Mouse (Mus musculus) stomach, embryonic 14.5 days (tissue): Measurements from ENCODE around the gene Rcsd1. TPM values are rescaled to one million over a fixed set of nuclear protein-coding genes. Genes with fewer than 3 reads are reported as not detected.

ENCODE experiments used
- ATAC-seq: fragments of 200-750 bp; cut with Nextera tagmentation; 2 replicates; pipeline ENCODE4 v1.8.0; 2017; ENCODE audit warnings: low read depth, moderate TSS enrichment; ENCODE audit not compliant: insufficient number of reproducible peaks, insufficient read depth, low FRiP score
- H3K27ac ChIP-seq: fragments of 300-500 bp; sonication (generic); 2 replicates; pipeline ENCODE4 v1.5.1; 2014; ENCODE audit warnings: mild to moderate bottlenecking, low read length, moderate library complexity, mixed read lengths
- H3K27me3 ChIP-seq: fragments of 300-500 bp; sonication (generic); 2 replicates; pipeline ENCODE4 v1.6.1; 2014; ENCODE audit warnings: low read length, control low read depth, mixed read lengths; ENCODE audit not compliant: control insufficient read depth, insufficient read depth
- H3K36me3 ChIP-seq: fragments of 300-500 bp; sonication (generic); 2 replicates; pipeline ENCODE4 v1.6.1; 2014; ENCODE audit warnings: mild to moderate bottlenecking, control low read depth, low read length, moderate library complexity, mixed read lengths; ENCODE audit not compliant: control insufficient read depth, insufficient read depth
- H3K4me1 ChIP-seq: fragments of 300-500 bp; sonication (generic); 2 replicates; pipeline ENCODE4 v1.6.1; 2014; ENCODE audit warnings: low read length, control low read depth, mixed read lengths; ENCODE audit not compliant: control insufficient read depth, insufficient read depth
- H3K4me2 ChIP-seq: fragments of 300-500 bp; sonication (generic); replicated peaks from 2 replicates; pipeline ENCODE4 v1.6.1; 2014; ENCODE audit warnings: low read depth, low read length, control low read depth
- H3K4me3 ChIP-seq: fragments of 300-500 bp; sonication (generic); 2 replicates; pipeline ENCODE4 v1.5.1; 2014; ENCODE audit warnings: low read depth, low read length, control low read depth
- H3K9ac ChIP-seq: fragments of 300-500 bp; sonication (generic); replicated peaks from 2 replicates; pipeline ENCODE4 v1.6.1; 2014; ENCODE audit warnings: low read depth, mild to moderate bottlenecking, control low read depth, low read length, moderate library complexity, mixed read lengths
- H3K9me3 ChIP-seq: fragments of 300-500 bp; sonication (generic); 2 replicates; pipeline ENCODE4 v1.6.1; 2016; ENCODE audit warnings: low read depth, low read length, control low read depth; ENCODE audit not compliant: control insufficient read depth
- WGBS: fragments of 180-500 bp; shearing (Covaris S2); extraction: QIAGEN DNeasy Blood & Tissue Kit; methylation state at CpG from one replicate; pipeline ENCODE4 v1.1.7; 2014; 5-methylcytosine and 5-hydroxymethylcytosine counted together
- polyA plus RNA-seq: library from polyadenylated mRNA; unstranded; fragments of >200 nt; fragmentation: Nextera tagmentation; extraction: Ambion mirVana; gene quantifications from 2 replicates; pipeline ENCODE4 v1.2.1, GENCODE M21; 2014

Rcsd1 gene
- polyA plus RNA-seq, 1 experiment from 2014 or later: 44.0 TPM

- Histone ChIP-seq H3K9me3 (no peaks in the 10 kb centered on the region), H3K4me1 (peaks cover 11% of the 10 kb centered on the region; the same call in 1 of the 2 replicates)
- under 1% methylated on average over 16 of the region's 16 CpGs for WGBS
These were observed 66.7 kb downstream of the Rcsd1 start for GRCm38 (mm10) chr1:165642780-165643311.

GRCm38 (mm10) chr1:165641786-165642771 lies 67.5 kb downstream of the Rcsd1 start:
- H3K4me3 ChIP-seq: peak overlapping the region; percentile 52
- peak overlapping the region; percentile 81 for H3K9ac ChIP-seq
- peaks cover 11% of the 10 kb centered on the region; the same call in 1 of the 2 replicates for H3K4me1 ChIP-seq
- WGBS: under 1% methylated on average over 75 of the region's 75 CpGs
- peak overlapping the region; percentile 92 for H3K27ac ChIP-seq
- H3K27me3 ChIP-seq: no peaks in the 10 kb centered on the region
- H3K4me2 ChIP-seq: peak overlapping the region; percentile 62
- ATAC-seq: peak; percentile 80
- no peaks in the 10 kb centered on the region for H3K9me3 ChIP-seq
- H3K36me3 ChIP-seq: no peaks in the 10 kb centered on the region

More at GRCm38 (mm10) chr1:165642780-165643311, 66.7 kb downstream of the Rcsd1 start:
- peak overlapping the region; percentile 92 for H3K27ac ChIP-seq
- H3K9ac ChIP-seq: peak overlapping the region; percentile 81
- ATAC-seq: peak; percentile 70
- H3K4me3 ChIP-seq: peak overlapping the region; percentile 52
- no peaks in the 10 kb centered on the region for H3K27me3 ChIP-seq
- H3K4me2 ChIP-seq: peak overlapping the region; percentile 62
- no peaks in the 10 kb centered on the region for H3K36me3 ChIP-seq

DNA sequence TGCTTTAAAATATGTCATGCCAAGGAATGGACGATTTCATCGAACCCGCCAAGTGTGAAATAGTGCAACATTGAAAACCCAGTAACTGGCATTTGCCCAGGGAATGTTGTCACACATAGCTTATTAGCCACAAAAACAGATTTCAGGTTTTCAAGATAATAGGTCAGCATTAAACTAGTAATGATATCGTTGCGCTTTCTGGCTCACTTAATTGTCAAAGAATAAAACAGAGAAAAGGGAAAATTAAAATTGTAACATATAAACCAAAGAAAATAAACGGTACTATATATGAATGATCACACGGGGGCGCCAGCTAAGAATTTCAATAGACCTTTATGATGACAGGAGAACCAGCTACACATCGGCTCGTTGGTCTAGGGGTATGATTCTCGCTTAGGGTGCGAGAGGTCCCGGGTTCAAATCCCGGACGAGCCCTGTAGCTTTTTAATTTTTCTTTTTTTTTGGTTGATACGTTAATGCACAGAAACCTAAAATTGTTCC lies 68.2 kb downstream of the Rcsd1 start:
- Histone ChIP-seq H3K4me2 (peak overlapping the region; percentile 31), H3K36me3 (no peaks in the 10 kb centered on the region), H3K27ac (no peak overlapping the region; the same call in 1 of the 2 replicates), H3K27me3 (no peaks in the 10 kb centered on the region), H3K4me1 (peaks cover 11% of the 10 kb centered on the region; the same call in 1 of the 2 replicates), H3K9me3 (no peaks in the 10 kb centered on the region), H3K9ac (peak overlapping the region; percentile 57), H3K4me3 (peak overlapping the region; percentile 52)
- 7% methylated on average over 16 of the region's 16 CpGs for WGBS
- ATAC-seq: peak; percentile 50; the same call in 1 of the 2 replicates

DNA sequence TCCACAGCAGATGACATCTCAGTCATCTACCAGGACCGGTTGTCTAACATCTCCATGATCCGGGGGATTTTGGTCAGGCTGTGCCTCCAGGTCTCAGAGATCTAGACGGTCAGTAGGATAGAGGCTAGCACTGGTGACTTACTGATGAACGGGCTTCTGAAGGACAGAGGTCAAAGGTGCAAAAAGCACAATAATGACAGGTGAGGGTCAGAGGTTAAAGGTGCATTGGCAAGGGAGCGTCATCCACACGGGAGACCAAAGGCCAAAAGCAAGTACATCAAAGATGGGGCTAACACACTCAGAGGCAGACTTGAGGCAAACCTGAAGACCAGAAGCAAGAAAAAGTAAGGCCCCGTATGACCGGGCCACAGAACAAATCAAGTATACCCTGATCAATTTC lies 73.3 kb downstream of the Rcsd1 start:
- WGBS: 71% methylated on average over 8 of the region's 8 CpGs
- Histone ChIP-seq H3K27me3 (no peaks in the 10 kb centered on the region), H3K36me3 (no peaks in the 10 kb centered on the region), H3K9ac (no peak overlapping the region), H3K4me1 (peaks cover 25% of the 10 kb centered on the region), H3K9me3 (no peaks in the 10 kb centered on the region), H3K27ac (no peak overlapping the region), H3K4me2 (no peak overlapping the region), H3K4me3 (no peak overlapping the region)
- ATAC-seq: no peak

DNA sequence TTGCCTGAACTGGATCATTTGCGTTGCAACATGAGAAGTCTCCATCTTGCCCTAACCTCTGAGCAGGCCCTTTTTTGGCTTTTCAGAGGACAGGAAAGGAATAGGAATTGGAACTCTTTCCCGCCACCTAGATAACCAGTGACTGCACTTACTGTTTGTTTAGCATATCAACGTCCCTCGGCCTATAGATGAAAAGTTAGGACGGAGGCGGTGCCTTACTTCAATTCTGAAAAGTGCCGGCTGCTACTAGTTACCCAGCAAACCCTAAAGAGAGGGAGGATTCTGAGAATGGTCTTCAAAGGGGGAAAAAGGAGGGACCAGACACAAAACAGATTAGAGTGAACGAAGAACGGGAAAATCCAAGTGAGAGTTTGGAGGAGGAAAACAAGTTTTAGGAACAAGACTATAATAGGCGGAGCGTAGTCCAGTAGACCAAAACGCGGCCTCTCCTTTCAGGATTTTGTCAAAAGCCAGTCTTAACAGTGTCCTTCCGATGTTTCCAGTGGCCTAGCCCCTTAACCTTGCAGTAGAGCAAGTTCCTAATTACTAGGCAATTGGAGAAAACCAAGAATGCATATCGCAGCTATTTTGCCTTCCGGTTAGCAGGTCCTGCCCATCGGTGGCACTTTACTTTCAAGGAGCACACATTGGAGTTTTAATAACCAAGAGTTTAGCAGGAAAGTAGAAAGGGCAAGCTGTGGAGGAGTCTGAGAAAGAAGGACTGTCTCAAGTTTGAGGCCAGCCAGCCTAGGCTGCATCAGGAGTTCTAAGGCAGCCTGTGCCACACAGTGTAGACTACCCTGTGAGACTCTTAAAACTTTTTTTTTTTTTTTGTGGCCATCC lies 74.3 kb downstream of the Rcsd1 start:
- 0 out of 2 replicates have a peak, but pooled peaks have one; percentile 2 for ATAC-seq
- 21% methylated on average over 17 of the region's 17 CpGs for WGBS
- peaks cover 32% of the 10 kb centered on the region for H3K4me1 ChIP-seq
- no peaks in the 10 kb centered on the region for H3K36me3 ChIP-seq
- H3K27ac ChIP-seq: peak overlapping the region; percentile 98
- H3K4me2 ChIP-seq: peak overlapping the region; percentile 72
- no peaks in the 10 kb centered on the region for H3K9me3 ChIP-seq
- H3K9ac ChIP-seq: peak overlapping the region; percentile 82; the same call in 1 of the 2 replicates
- H3K4me3 ChIP-seq: peak overlapping the region; percentile 78
- H3K27me3 ChIP-seq: no peaks in the 10 kb centered on the region

DNA sequence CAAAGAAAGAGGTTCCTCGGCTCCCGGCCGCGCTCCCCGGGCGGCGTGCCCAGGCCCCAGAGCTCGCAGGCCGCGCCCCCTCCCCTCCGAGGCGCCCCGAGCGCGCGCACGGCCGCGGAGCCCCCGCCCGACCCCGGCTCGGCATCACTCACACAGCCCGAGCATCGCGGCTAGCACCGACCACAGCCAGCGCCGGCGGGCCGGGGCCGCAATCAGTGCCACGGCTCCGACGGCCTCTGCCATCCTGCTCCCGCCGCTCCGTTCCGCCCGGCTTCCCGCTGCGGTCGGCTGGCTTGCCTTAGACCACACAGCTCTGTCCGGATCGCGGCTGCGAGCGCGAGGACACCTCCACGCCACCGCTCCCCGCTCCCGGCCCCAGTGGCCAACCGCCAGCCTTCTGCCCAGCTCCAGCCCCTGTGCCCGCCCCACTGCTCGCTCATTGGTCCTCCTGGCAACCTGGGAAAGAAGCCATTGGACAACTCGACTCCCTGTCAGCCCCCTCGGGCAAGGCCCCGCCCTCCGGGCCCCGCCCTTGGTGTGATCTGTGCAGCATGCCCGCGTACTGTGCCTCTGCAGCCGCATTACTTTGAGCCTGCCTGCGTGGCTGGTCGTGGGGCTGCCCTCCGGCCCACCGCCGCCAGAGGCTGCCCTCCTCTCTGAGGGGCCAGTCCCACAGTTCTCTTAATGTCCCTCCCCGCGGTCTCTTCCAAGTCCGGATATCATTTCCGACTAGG lies 75.2 kb downstream of the Rcsd1 start, which contains the start of gene Mpzl1:
Gene Mpzl1, minus strand, starts transcription at position 388 of the 734 bp plus-strand sequence.
- WGBS: 1% methylated on average over 57 of the region's 73 CpGs
- Histone ChIP-seq H3K27ac (peak within 1 kb of the TSS; percentile 98), H3K4me3 (peak within 1 kb of the TSS; percentile 78), H3K36me3 (no peaks in the 10 kb centered on the region), H3K9me3 (no peaks in the 10 kb centered on the region), H3K27me3 (no peaks in the 10 kb centered on the region), H3K4me1 (peaks cover 31% of the 10 kb centered on the region), H3K9ac (peak within 1 kb of the TSS; percentile 82), H3K4me2 (peak within 1 kb of the TSS; percentile 72)
- peak; percentile 99 for ATAC-seq

- H3K4me3 ChIP-seq: peak overlapping the region; percentile 78
- H3K27me3 ChIP-seq: no peaks in the 10 kb centered on the region
- ATAC-seq: no peak
- peaks cover 29% of the 10 kb centered on the region for H3K4me1 ChIP-seq
- no peak overlapping the region; the same call in 1 of the 2 replicates for H3K27ac ChIP-seq
- WGBS: 2% methylated on average over 12 of the region's 12 CpGs
- peak overlapping the region; percentile 72 for H3K4me2 ChIP-seq
- H3K9ac ChIP-seq: peak overlapping the region; percentile 82
- H3K36me3 ChIP-seq: no peaks in the 10 kb centered on the region
- H3K9me3 ChIP-seq: no peaks in the 10 kb centered on the region
These were observed 76.2 kb downstream of the Rcsd1 start for GRCm38 (mm10) chr1:165633345-165633744.
